Mouse (Mus musculus): ENCODE measurements around the gene Trim47.

Gene Trim47

DNA sequence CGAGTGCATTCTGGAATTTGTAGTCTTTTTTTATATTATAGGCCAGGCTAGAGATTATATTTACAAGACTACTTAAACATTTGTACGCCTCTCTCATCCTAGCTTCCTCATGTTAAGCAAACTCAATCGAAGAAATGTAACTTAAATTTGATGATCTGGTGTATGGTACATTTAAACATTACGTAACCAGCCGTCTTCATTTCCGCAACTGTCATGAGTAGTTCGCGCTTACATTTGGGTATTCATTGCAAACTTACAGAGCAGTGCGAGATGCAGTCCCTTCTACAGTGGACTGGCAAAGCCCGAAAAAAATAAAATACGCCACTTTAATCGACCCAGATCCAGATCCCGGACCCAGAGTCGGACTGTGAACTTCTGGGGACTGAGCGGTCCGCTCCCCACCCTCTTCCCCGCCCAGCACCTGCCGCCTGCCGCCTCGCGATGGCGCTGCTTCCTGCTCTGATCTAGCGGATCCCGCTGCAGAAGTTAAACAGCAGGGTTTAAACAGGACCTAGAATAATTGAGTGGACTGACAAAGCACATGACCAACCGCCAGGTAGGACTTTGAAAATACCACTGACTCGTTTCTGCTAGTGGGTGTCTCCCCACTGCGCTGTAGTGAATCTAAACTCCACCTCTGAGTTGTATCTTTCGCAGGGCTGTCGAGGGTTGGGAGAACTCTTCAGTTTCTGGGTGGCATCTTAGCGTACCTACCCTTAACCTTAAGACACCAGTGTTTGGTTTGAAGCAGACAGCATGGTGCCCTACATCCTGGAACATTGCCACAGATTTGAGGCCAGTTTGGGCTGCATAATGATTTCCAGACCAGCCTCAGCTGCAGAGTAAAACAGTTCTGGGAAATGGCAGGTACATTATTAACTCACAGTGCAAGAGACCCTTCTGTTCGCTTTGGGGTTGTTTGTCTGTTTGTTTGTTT is 39.5 kb downstream of the Trim47 start:
- peak; percentile 94 for DNase-seq

DNA sequence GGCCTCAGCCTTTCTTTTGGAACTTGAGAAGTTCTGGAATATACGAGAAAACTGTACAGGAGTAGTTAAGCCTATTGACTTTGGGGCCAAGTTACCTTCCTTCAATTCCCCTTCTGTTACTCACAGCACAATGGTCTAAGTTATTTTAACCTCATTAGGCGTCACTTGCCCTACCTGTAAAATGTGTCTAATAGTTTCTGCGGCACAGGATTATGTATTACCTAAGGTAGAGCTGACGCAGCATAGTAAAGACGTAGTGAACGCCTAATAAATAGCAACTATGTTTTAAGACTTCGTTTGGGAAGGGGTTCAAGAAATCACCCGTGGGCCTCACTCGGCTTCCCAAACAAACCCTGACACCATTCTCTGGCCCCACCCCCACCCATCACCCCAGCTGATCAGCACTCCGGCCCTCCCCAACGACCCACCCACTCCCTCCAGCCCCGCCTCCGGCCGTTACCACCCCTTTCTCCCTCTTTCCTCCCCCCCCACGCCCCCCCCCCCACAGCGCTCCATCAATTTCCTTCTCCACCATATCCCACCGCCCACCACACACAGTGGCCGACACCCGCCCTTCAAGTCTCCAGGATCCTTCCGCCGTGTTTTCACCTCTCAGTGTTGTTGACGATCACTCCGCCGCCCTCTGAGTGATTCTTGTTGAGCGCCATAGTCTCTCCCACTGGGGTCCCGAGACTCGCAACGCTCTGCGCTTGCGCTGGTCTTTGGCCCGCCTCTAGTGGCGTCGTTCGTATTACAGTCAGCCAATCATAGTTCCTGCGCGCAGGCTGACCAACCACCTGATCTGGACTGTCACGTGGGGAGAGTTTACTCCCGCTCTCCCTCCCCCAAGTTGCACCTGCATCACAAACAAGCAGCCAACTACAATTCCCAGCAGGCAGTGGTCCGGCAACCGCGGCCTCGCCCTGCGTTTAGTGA is 40.5 kb downstream of the Trim47 start, which contains the start of gene Wbp2:
Gene Wbp2 (minus strand): TSS at position 738 of the 936 bp plus-strand sequence.
- peak; percentile 97 for DNase-seq

DNA sequence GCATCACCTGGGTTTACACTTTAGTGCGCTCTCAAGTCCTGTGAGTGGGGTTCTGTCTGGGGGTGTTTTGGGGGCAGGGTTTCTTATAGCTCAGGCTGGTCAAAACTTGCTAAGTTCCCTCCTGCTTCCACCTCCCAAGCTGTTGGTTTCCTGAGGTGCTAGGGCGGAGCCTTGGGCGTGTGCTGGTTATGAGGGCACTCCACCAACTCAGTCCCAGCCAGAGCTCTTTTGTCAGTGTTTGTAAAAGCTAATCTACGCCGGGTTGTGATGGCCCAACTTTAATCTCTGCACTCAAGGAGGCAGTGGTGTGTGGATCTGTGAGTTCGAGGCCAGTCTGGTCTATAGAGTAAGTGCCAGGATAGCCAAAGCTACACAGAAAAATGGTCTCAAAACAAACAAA is 42.8 kb downstream of the Trim47 start:
- no peak for DNase-seq

DNA sequence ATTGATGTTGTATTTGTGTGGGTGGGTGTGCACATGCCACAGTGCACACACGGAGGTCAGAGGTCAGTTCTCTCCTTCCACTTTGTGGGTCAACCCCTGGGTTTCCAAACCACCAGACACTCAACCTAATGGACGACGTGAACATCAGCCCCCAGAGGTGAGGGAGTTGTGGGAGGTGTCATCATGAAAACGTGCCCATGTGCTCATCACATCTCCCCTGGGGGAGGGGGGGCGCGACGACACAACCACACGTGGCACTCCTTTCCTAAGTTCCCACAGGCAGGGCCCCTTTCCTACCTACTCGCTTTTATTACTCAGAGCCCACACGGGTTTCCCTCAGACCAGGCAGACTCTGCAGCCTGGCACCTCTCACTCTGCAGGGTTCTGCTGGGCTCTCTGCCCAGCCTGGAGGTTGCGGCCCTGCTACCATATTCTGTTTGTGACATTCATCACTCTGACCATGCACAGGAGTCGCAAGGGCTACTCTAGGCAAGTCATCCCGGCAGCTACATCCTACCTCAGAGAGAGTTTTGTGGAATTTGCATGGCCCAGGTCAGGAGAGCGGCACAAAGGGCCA is 43.8 kb downstream of the Trim47 start:
- DNase-seq: no peak

DNA sequence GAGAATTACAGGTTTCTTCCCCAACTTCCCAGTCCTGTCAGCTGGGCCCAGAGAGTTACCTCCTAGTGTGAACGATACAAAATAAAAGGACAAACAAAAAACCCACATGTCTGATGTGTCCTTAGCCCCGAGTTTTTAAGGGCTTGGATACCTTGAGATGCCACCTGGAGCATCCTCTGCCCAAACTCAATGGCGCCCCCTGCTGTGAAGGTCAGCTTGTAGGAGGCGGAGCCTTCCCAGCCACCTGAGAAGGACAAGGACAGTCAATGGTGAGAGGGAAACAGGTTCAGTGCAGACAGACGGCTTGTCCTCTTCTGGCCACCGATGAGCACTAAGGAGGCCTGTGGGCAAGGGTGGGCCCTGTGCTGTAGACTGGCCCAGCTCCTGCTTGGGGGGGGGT is 45.9 kb downstream of the Trim47 start:
- DNase-seq: peak; percentile 63

DNA sequence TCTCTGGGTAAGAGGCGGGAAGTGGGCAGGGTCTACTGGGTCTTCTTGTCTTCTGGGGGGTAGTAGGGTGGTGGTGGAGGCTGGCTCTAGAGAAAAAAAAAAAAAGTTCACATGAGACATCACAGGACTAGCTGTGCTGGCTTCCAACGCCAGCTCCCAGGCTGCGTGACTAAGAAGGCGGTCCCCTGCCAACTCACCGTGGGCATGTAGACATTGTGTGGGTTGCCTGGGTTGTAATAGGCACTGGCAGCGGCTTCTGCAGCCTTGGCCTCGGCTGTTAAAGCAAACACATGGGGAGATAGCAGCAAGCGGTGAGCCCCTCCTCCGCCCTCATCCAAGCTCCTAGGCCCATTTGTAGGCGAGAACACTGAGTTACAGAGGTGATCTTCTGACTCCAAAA is 47.5 kb downstream of the Trim47 start:
- DNase-seq: no peak

DNA sequence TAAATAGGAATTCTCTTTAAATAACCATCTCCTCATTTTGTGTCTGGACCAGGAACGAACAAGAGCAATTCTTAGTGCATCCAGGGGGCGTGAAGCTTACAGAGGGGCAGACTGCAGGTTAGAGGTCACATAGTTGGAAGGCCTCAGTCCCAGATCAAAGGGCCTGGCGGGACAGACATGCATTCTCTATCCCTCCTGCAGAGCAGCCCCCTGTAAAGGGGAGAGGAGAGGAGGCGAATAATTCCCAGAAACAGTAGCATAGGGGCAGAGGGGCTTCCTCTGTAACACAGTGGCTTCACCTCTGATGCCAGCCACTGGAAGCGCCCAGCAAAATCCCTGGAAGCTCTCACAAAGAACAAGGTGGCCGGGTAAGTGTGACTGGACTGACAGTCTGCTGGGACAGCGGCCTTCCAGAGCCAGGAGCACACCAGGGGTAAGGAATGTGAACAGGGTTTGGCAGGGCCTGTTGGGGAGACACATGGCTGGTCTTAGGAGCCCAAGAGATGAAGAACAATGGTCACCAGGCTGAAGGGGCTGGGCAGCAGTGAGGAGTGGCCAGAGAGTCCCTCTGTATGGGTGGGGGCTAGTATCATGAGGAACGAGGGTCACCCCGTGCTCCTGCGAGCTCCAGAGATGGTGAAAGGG is 48.2 kb downstream of the Trim47 start:
- DNase-seq: no peak

DNA sequence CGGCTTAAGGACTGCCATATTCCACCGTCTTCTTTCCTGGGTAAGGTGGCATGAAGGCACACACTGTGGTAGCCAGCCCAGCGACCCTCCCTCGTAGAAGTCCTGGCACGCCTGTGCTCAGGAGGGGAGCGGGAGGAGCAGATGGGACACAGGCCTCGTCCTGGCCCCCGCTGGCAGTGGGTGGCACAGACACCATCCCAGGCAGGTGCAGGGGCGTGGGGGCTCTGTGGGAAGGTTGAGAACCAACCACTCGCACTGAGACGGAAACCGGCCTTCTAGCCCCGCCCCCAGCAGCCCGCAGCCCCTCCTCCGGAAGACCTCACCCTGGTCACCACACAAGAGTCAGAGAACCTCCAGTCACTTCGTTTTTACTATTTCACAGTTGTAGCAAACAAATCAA is 48.8 kb downstream of the Trim47 start:
- peak; percentile 33 for DNase-seq

DNA sequence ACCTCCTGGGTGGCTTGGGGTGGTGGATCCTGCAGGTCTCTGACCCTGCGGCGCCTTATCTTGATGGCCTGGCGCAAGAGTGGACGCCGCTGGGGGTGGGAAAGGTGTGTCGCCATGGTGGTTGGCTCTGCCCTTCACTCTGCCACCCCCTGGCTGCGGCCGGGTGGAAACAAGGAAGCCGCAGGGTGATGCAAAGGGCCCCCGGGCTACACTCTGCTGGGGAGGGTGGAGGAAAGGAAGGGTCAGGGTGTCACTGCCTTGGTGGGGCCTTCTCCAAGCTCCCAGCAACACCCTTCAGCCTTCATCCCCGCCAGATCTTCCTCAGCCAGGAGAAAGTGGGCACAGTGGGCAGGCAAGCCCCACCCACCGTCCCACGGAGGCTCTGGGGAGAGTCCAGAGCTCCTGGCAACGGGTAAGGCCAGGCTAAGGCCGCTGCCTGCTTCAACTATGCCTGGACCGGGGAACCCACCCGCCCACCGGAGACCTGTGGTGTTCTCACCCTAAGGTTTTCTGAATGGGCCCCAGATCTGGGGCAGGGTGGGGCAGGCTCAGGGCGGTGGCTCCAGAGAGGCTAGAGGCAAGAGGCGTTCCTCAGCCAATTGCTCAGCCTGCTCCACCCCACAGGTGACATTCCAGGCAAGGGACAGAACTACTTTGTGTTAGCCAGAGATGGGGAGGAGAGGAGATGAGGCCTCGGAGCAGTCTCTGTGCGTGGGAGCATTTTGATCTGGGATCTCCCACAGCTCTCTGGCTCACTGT is 49.4 kb downstream of the Trim47 start, which contains the start of gene Unc13d:
Gene Unc13d (minus strand): TSS at position 516 of the 759 bp plus-strand sequence.
- DNase-seq: no peak

DNA sequence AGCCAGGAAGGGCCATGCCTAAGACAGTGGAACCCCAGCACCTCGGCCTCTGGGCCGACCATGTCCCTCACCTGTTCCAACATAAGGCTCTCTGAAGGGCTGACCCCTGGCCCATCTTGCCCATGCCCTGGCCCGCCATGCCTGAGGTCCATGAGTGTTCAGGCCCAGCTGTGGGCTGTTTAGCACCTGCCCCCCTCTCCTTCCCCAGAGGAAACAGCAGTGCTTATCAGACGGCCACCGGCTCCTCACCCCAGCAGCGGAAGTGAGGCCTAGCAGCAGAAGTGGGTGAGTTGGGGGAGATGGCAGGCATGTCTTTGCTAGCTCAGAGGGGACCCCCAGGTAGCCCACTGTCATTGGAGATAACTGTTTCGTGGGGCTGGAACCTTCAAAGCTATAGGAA is 50.2 kb downstream of the Trim47 start:
- no peak for DNase-seq

DNA sequence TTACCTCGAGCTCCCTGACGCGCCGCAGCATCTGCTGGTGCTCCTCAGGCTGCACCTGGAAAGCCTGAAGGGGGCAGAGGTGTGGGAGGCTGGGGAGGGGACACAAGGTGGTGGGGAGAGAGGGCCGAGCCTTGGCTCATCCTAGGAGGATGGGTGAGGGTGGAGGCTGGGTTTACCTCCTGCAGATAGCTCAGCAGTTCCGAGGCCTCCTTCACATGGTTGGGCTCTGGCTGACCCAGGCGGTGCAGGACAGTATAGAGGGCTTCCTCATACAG is 50.8 kb downstream of the Trim47 start:
- DNase-seq: no peak

DNA sequence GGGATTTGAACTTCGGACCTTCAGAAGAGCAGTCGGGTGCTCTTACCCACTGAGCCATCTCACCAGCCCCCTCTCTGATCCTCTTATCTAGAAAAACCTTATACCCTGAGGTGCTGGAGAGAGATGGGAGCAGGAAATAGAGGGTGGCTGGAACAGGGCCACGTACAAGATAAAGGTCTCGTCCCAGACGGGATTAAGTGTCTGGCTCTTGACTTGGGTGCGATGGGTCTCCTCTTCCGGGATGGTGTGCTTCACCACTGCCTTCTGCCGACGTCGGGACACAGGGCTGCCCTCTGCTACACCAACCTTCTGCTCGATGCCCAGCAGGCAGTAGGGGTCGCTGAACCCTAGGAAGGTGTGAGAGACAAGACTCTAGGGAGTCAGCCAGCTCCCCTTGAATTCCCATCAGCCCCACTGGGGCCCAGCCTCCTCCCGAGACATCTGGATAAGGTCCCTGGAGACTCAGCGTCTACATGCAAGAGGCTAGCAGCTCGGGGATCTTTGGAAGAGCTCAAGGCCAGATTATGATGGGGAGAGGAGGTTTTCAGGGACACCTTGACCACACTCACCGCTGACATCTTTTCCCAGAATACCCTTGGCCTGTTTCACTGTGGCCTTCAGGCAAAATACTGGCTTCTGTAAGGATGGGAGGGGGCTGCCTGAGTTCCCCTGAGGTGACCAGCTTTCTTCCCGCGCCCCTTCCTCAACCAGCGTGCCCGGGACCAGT is 51.3 kb downstream of the Trim47 start:
- DNase-seq: no peak

DNA sequence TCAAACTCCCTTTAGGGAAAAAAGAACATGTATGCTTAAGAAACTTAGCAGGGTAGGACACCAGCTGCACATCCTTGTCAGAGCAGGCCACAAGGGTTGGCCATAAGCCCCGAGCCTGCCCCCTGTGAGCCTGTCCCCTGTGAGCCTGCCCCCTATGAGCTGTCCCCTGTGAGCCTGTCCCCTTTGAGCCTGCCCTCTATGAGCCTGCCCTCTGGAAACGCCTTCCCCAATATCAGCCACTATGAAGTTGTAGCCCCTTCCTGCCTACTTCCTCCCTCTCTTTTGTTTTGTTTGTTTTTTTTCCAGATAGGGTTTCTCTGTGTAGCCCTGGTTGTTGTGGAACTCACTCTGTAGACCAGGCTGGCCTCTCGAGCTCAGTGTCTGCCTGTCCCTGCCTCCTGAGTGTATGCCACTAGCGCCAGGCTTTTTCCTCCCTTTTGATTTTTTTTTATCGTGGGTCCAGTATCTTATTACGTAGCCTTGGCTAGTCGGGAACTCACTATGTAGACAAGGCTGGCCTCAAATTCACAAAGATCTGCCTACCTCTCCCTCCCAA is 52.5 kb downstream of the Trim47 start:
- DNase-seq: no peak

DNA sequence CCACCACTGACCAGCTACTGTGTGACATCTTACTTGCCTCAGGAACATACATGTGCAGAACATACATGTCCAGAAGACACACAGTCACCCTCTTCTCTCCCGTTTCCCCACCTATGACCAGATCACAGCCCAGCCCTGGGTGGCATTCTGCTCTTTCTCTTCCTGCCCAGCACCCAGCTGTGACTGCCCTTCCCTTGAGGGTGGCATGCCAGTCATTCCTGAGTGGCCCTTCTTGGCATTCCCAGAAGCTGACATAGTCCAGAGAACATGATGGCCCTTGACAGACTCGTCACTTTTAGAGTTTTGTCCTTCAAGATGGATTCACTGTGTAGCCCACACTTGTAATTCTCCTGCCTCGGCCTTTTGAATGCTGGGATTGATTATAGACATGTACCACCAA is 54.4 kb downstream of the Trim47 start:
- no peak for DNase-seq

DNA sequence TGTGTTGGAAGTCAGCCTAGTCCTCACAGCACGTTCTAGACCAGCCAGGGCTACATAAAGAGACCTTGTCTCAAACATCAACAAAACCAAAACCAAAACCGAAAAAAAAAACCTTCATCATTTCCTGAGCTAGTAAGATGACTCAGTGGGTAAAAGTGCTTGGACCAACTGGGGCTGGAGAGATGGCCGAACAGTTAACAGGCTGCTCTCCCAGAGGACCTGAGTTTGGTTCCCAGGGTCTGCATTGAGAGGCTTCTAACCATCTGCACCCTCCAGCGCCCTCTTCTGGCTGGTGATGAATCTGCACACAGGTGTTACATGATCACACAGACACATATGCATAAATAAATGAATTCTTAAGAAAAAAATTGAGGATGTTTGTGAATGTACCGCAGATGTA is 55.5 kb downstream of the Trim47 start:
- no peak for DNase-seq

DNA sequence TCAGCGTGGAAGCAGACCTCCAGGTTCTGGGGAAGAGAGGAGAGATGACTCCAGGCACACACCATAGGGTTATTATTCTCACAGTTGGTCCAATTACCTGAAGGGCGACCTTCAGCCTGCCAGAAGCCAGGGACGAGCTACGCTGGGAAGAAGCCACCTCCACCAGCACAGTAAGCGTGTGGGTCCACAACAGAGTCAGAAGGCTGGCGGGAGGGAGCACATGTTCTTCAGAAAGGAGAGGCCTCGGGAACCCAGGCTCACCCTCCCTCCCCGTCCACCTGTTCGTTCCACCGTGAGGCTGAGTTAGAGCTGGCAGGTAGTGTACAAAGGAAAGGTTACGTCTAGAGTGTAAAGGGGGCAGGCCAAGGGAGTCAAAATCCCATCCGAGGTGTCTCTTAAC is 61.7 kb downstream of the Trim47 start:
- DNase-seq: no peak

DNA sequence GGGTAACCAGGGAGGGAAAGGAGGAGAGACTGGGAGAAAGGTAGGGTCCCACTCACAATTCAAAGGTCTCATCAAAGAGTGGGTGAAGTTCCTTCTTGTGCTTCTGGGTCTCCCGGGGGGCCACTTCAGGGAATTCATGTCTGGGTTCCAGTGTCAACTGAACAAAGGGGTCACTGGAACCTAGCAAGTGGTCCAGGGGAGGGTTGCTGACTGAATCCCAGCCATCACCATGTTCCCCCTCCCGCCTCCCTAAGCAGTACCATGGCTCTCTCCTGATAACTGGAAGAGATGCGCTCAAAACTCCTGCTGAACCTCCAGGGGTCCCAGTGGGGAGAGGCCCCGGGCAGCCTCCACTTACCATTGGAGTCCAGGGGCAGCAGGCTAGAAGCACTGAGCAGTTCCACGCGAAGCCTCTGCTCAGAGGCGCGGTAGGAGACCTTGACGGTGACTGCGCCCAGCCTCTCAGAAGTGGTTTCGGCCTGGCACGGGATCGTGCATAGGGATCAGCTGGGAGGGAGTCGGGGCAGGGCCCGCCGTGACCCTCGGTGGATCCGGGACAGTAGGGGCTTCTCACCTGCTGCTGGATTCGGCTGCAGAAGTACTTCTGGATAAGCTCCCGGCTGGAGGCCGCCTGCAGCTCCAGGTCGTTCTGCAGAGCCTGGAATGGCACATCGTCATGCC is 62.7 kb downstream of the Trim47 start:
- no peak for DNase-seq

DNA sequence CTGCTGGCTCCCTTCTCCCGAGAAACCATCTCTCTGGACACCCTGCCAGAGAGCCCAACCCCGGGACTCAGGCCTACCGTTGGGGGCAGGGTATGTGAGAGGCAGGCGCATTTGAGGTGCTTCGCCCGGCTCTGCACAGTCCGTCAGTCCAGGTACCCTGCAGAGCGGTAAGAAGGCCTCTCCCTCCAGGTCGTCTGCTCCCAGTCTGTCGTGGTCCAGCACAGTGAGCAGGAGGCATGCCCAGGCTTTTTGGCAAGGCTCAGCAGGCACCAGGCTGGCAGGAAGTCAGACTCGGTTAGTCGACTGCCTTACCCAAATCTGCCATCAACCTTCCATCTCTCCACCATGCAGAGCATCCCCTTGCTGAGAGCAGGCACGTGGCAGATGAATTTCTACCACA is 63.4 kb downstream of the Trim47 start:
- DNase-seq: no peak

DNA sequence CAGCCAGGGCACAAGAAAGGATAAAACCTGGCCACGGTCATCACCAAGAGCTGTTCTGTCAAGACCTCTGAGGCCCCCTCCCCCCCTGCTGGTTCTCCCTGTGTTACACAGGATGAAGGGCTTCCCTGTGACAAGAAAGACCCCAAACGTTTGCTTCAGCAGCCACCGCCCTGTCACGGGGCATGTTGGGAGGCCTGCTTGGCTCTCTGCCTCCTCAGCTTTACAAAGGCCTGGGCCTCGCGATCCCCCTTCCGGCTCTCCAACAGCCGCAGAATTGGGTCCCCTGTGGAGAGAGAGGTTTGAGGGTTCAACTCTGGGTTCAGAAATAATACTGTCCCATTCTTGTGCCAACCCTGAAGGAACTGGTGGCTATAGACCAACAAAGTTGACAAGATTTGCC is 64.5 kb downstream of the Trim47 start:
- DNase-seq: no peak

DNA sequence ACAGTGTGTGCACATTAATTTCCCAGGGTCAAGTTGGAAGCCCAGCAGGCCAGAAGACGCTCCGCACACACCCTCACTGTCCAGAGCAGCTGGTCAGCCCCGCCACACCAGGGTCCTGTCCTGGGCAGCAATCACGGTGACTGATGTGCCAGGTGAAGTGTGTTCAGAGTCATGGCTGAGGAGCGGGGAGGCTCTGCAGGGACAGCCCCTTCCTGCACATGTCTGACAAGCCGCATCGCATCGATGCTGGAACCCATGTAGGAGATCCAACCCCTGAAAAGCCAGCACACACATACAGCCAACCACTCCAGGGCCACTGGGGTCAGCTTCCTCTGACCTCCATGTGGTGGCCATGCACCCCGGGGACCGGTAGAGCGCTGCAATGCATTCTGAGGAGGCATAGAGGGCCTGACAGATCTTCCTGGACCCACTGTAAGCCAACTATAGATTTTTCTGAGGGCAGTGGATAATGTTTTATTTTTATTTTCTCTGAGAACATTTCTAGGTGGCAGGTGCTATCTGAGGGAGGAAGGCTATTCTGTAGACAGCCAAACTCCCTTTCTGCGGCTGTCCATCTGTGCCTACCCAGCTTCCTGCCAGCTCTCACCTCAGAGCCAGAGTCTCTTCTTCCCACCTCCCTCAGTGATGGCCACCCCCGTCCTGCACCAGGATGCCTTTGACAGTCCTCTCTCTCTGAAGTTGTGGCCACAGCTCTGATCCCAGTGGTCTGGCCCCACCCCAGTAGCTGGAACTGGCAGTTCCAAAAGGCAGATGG is 65.2 kb downstream of the Trim47 start:
- no peak for DNase-seq

Measured in kidney, adult 18-20 months (tissue).